Mouse (Mus musculus) olfactory bulb, adult 2 months (tissue): ENCODE data around the gene Bcat1.

Source experiments
- CTCF ChIP-seq: fragments of 200-500 bp; IDR thresholded peaks from 2 replicates; pipeline ENCODE4 v1.5.1; 2012; ENCODE audit warnings: low read depth, mild to moderate bottlenecking, low read length, moderate library complexity; ENCODE audit not compliant: insufficient read depth
- POLR2A ChIP-seq: fragments of 200-500 bp; IDR thresholded peaks from 2 replicates; pipeline ENCODE4 v1.6.1; 2012; ENCODE audit warnings: mild to moderate bottlenecking, low read depth, low read length, moderate library complexity; ENCODE audit not compliant: insufficient read depth

DNA sequence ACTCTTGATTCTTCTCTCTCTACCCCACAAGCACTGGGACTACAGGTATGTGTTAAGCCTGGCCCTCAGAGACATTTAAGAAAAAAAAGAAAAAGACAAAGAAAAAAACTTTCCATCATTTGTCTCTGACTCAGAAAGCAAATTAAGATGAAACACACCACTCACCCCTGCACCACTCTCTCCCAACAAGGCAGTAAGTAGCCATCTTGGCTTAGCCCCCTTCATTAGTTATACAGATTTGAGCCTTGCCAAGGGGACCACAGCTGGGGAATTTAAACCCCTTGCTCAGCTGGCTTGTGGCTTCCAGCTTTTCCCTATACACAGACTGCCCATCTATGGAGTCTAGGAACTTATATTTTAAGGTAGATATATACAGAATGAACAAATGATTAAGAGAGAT lies 1.5 kb downstream of the Bcat1 start:
- no peak for TF ChIP-seq POLR2A
- TF ChIP-seq CTCF = no peak
